Mouse (Mus musculus) intestine, embryonic 15.5 days (tissue): ENCODE results near the gene Ttc16. TPM values are rescaled to one million over a fixed set of nuclear protein-coding genes. Genes with fewer than 3 reads are reported as not detected.

Experiments used
- ATAC-seq: fragments of 200-750 bp; cut with Nextera tagmentation; 2 replicates; pipeline ENCODE4 v1.8.0; 2017; ENCODE audit warnings: moderate TSS enrichment, moderate library complexity
- H3K27ac ChIP-seq: fragments of 300-500 bp; sonication (generic); 2 replicates; pipeline ENCODE4 v1.5.1; 2015; ENCODE audit warnings: mild to moderate bottlenecking, inconsistent platforms
- H3K27me3 ChIP-seq: fragments of 300-500 bp; sonication (generic); replicated peaks from 2 replicates; pipeline ENCODE4 v1.6.1; 2015; ENCODE audit warnings: inconsistent platforms
- H3K36me3 ChIP-seq: fragments of 300-500 bp; sonication (generic); 2 replicates; pipeline ENCODE4 v1.6.1; 2015; ENCODE audit warnings: inconsistent platforms
- H3K4me1 ChIP-seq: fragments of 300-500 bp; sonication (generic); replicated peaks from 2 replicates; pipeline ENCODE4 v1.6.1; 2015; ENCODE audit warnings: inconsistent platforms
- H3K4me2 ChIP-seq: fragments of 300-500 bp; sonication (generic); replicated peaks from 2 replicates; pipeline ENCODE4 v1.6.1; 2015; ENCODE audit warnings: mild to moderate bottlenecking, inconsistent platforms
- H3K4me3 ChIP-seq: fragments of 300-500 bp; sonication (generic); replicated peaks from 2 replicates; pipeline ENCODE4 v1.5.1; 2015; ENCODE audit warnings: inconsistent platforms
- H3K9ac ChIP-seq: fragments of 300-500 bp; sonication (generic); 2 replicates; pipeline ENCODE4 v1.6.1; 2015; ENCODE audit warnings: inconsistent platforms
- H3K9me3 ChIP-seq: fragments of 300-500 bp; sonication (generic); 2 replicates; pipeline ENCODE4 v1.6.1; 2016; ENCODE audit warnings: inconsistent platforms
- WGBS: fragments of 180-500 bp; shearing (Covaris S2); methylation state at CpG from one replicate; pipeline ENCODE4 v1.1.7; 2015; 5-methylcytosine and 5-hydroxymethylcytosine counted together
- polyA plus RNA-seq: library from polyadenylated mRNA; unstranded; fragments of >200 nt; fragmentation: Nextera tagmentation; extraction: Ambion mirVana; gene quantifications from 2 replicates; pipeline ENCODE4 v1.2.1, GENCODE M21; 2015

Gene Ttc16
- polyA plus RNA-seq, 1 experiment from 2014 or later: 0.29 TPM

- Histone ChIP-seq H3K36me3 (no peaks in the 10 kb centered on the region), H3K27me3 (no peaks in the 10 kb centered on the region), H3K4me1 (peaks cover 28% of the 10 kb centered on the region), H3K9me3 (no peaks in the 10 kb centered on the region), H3K4me3 (no peak overlapping the region), H3K4me2 (no peak overlapping the region), H3K9ac (no peak overlapping the region), H3K27ac (no peak overlapping the region)
- ATAC-seq: no peak
- WGBS: 74% methylated on average over 8 of the region's 8 CpGs
Measured at GRCm38 (mm10) chr2:32772626-32773279, 2.7 kb downstream of the Ttc16 start.

- 23% methylated on average over 12 of the region's 12 CpGs for WGBS
Measured at GRCm38 (mm10) chr2:32771886-32772285, 3.5 kb downstream of the Ttc16 start.

GRCm38 (mm10) chr2:32769327-32770085 lies 5.9 kb downstream of the Ttc16 start:
- Histone ChIP-seq H3K27ac (no peak overlapping the region), H3K9me3 (no peaks in the 10 kb centered on the region), H3K4me1 (peaks cover 17% of the 10 kb centered on the region; the same call in 1 of the 2 replicates), H3K36me3 (no peaks in the 10 kb centered on the region), H3K9ac (no peak overlapping the region), H3K4me2 (no peak overlapping the region), H3K4me3 (no peak overlapping the region), H3K27me3 (no peaks in the 10 kb centered on the region)
- no peak for ATAC-seq
- WGBS: 71% methylated on average over 5 of the region's 5 CpGs

More at GRCm38 (mm10) chr2:32771886-32772285, 3.5 kb downstream of the Ttc16 start:
- Histone ChIP-seq H3K4me2 (peak overlapping the region; percentile 24), H3K27me3 (no peaks in the 10 kb centered on the region), H3K36me3 (no peaks in the 10 kb centered on the region), H3K9ac (no peak overlapping the region), H3K9me3 (no peaks in the 10 kb centered on the region), H3K4me3 (no peak overlapping the region), H3K4me1 (peaks cover 28% of the 10 kb centered on the region), H3K27ac (no peak overlapping the region)
- ATAC-seq: peak; percentile 15; the same call in 1 of the 2 replicates

- peaks cover 12% of the 10 kb centered on the region; the same call in 1 of the 2 replicates for H3K4me1 ChIP-seq
- H3K27ac ChIP-seq: no peak overlapping the region
- no peak overlapping the region for H3K4me2 ChIP-seq
- no peaks in the 10 kb centered on the region for H3K36me3 ChIP-seq
- H3K27me3 ChIP-seq: no peaks in the 10 kb centered on the region
- H3K9me3 ChIP-seq: no peaks in the 10 kb centered on the region
- ATAC-seq: no peak
- no peak overlapping the region for H3K9ac ChIP-seq
- 54% methylated on average over 19 of the region's 19 CpGs for WGBS
- no peak overlapping the region for H3K4me3 ChIP-seq
Measured at GRCm38 (mm10) chr2:32768661-32769285, 6.7 kb downstream of the Ttc16 start.

- no peak overlapping the region for H3K4me3 ChIP-seq
- no peaks in the 10 kb centered on the region for H3K36me3 ChIP-seq
- H3K4me2 ChIP-seq: no peak overlapping the region
- no peak overlapping the region for H3K9ac ChIP-seq
- ATAC-seq: no peak
- H3K9me3 ChIP-seq: no peaks in the 10 kb centered on the region
- H3K27ac ChIP-seq: no peak overlapping the region
- H3K27me3 ChIP-seq: no peaks in the 10 kb centered on the region
- 72% methylated on average over 12 of the region's 12 CpGs for WGBS
- peaks cover 12% of the 10 kb centered on the region; the same call in 1 of the 2 replicates for H3K4me1 ChIP-seq
Measured at GRCm38 (mm10) chr2:32767241-32767640, 8.2 kb downstream of the Ttc16 start.

GRCm38 (mm10) chr2:32763353-32763752 lies 12.1 kb downstream of the Ttc16 start:
- no peak overlapping the region for H3K27ac ChIP-seq
- no peak overlapping the region for H3K9ac ChIP-seq
- H3K9me3 ChIP-seq: no peaks in the 10 kb centered on the region
- peaks cover 6% of the 10 kb centered on the region; the same call in 1 of the 2 replicates for H3K4me1 ChIP-seq
- no peaks in the 10 kb centered on the region for H3K27me3 ChIP-seq
- peaks cover 7% of the 10 kb centered on the region; the same call in 1 of the 2 replicates for H3K36me3 ChIP-seq
- ATAC-seq: no peak
- 81% methylated on average over 3 of the region's 3 CpGs for WGBS
- H3K4me3 ChIP-seq: no peak overlapping the region
- no peak overlapping the region for H3K4me2 ChIP-seq

GRCm38 (mm10) chr2:32761859-32762258 lies 13.6 kb downstream of the Ttc16 start:
- Histone ChIP-seq H3K4me3 (no peak overlapping the region), H3K27me3 (no peaks in the 10 kb centered on the region), H3K9ac (no peak overlapping the region), H3K9me3 (no peaks in the 10 kb centered on the region), H3K27ac (no peak overlapping the region), H3K4me1 (peaks cover 9% of the 10 kb centered on the region; the same call in 1 of the 2 replicates), H3K36me3 (peaks cover 7% of the 10 kb centered on the region; the same call in 1 of the 2 replicates), H3K4me2 (no peak overlapping the region)
- ATAC-seq: no peak
- 92% methylated on average over 4 of the region's 4 CpGs for WGBS

- no peak overlapping the region for H3K27ac ChIP-seq
- H3K4me3 ChIP-seq: no peak overlapping the region
- H3K9ac ChIP-seq: no peak overlapping the region
- peaks cover 7% of the 10 kb centered on the region; the same call in 1 of the 2 replicates for H3K36me3 ChIP-seq
- H3K4me2 ChIP-seq: no peak overlapping the region
- 90% methylated on average over 14 of the region's 14 CpGs for WGBS
- peaks cover 9% of the 10 kb centered on the region; the same call in 1 of the 2 replicates for H3K4me1 ChIP-seq
- no peaks in the 10 kb centered on the region for H3K27me3 ChIP-seq
- H3K9me3 ChIP-seq: no peaks in the 10 kb centered on the region
- no peak for ATAC-seq
Measured at GRCm38 (mm10) chr2:32761361-32761760, 14.1 kb downstream of the Ttc16 start.

- H3K4me3 ChIP-seq: no peak overlapping the region
- H3K4me2 ChIP-seq: no peak overlapping the region
- WGBS: 89% methylated on average over 2 of the region's 2 CpGs
- peaks cover 9% of the 10 kb centered on the region; the same call in 1 of the 2 replicates for H3K4me1 ChIP-seq
- no peaks in the 10 kb centered on the region for H3K27me3 ChIP-seq
- peaks cover 14% of the 10 kb centered on the region for H3K36me3 ChIP-seq
- ATAC-seq: no peak
- no peaks in the 10 kb centered on the region for H3K9me3 ChIP-seq
- H3K27ac ChIP-seq: no peak overlapping the region
- H3K9ac ChIP-seq: 0 out of 2 replicates have a peak overlapping the region, but pooled peaks have one; percentile 28
Measured at GRCm38 (mm10) chr2:32759001-32759400, 16.4 kb downstream of the Ttc16 start.

- H3K4me3 ChIP-seq: no peak overlapping the region
- peaks cover 9% of the 10 kb centered on the region; the same call in 1 of the 2 replicates for H3K4me1 ChIP-seq
- H3K36me3 ChIP-seq: peaks cover 14% of the 10 kb centered on the region
- WGBS: 70% methylated on average over 8 of the region's 8 CpGs
- H3K27ac ChIP-seq: no peak overlapping the region
- H3K4me2 ChIP-seq: no peak overlapping the region
- no peak for ATAC-seq
- H3K9ac ChIP-seq: peak overlapping the region; percentile 28; the same call in 1 of the 2 replicates
- H3K27me3 ChIP-seq: no peaks in the 10 kb centered on the region
- H3K9me3 ChIP-seq: no peaks in the 10 kb centered on the region
Measured at GRCm38 (mm10) chr2:32758503-32758902, 16.9 kb downstream of the Ttc16 start.

GRCm38 (mm10) chr2:32757056-32757845 lies 18.2 kb downstream of the Ttc16 start, which contains the start of gene Tor2a:
TSS of gene Tor2a (plus strand) at chr2:32757234.
- H3K4me2 ChIP-seq: peak within 1 kb of the TSS; percentile 72
- H3K4me3 ChIP-seq: peak within 1 kb of the TSS; percentile 72
- peaks cover 9% of the 10 kb centered on the region; the same call in 1 of the 2 replicates for H3K4me1 ChIP-seq
- H3K9me3 ChIP-seq: no peaks in the 10 kb centered on the region
- no peaks in the 10 kb centered on the region for H3K27me3 ChIP-seq
- under 1% methylated on average over 66 of the region's 66 CpGs for WGBS
- H3K36me3 ChIP-seq: peaks cover 21% of the 10 kb centered on the region
- H3K9ac ChIP-seq: peak within 1 kb of the TSS; percentile 76
- peak; percentile 96 for ATAC-seq
- H3K27ac ChIP-seq: peak within 1 kb of the TSS; percentile 85
